Mouse (Mus musculus) c-Kit-positive CD71-negative TER-119-negative erythroid progenitor cells, embryonic 14.5 days (primary cell): ENCODE data around the gene Pah.

ENCODE experiments used
- DNase-seq: peaks from one replicate; pipeline ENCODE4 v3.0.0-alpha.2; 2013; ENCODE audit warnings: low read depth

The Pah gene

GRCm38 (mm10) chr10:87503946-87504345 is 17.6 kb upstream of the Pah start:
- no peak for DNase-seq

GRCm38 (mm10) chr10:87508581-87508980 is 13.0 kb upstream of the Pah start:
- no peak for DNase-seq

GRCm38 (mm10) chr10:87513052-87513451 is 8.5 kb upstream of the Pah start:
- DNase-seq = no peak

GRCm38 (mm10) chr10:87518585-87518984 is 3.0 kb upstream of the Pah start:
- no peak for DNase-seq

GRCm38 (mm10) chr10:87520401-87521116 is 1.0 kb upstream of the Pah start:
- no peak for DNase-seq

- DNase-seq = no peak
Measured at GRCm38 (mm10) chr10:87534172-87534571, 12.6 kb downstream of the Pah start.

- no peak for DNase-seq
Measured at GRCm38 (mm10) chr10:87545759-87546158, 24.2 kb downstream of the Pah start.

- DNase-seq = no peak
Measured at GRCm38 (mm10) chr10:87546299-87547234, 25.0 kb downstream of the Pah start.

- peak; percentile 28 for DNase-seq
Measured at GRCm38 (mm10) chr10:87552726-87553125, 31.1 kb downstream of the Pah start.

GRCm38 (mm10) chr10:87556441-87556840 is 34.8 kb downstream of the Pah start:
- DNase-seq = no peak

- DNase-seq = no peak
Measured at GRCm38 (mm10) chr10:87563818-87564217, 42.2 kb downstream of the Pah start.

- no peak for DNase-seq
Measured at GRCm38 (mm10) chr10:87565712-87566111, 44.1 kb downstream of the Pah start.

GRCm38 (mm10) chr10:87572500-87572899 is 50.9 kb downstream of the Pah start:
- DNase-seq = no peak

- peak; percentile 22 for DNase-seq
Measured at GRCm38 (mm10) chr10:87586696-87587095, 65.1 kb downstream of the Pah start.

- DNase-seq = no peak
Measured at GRCm38 (mm10) chr10:87593916-87594315, 72.3 kb downstream of the Pah start.

- peak; percentile 24 for DNase-seq
Measured at GRCm38 (mm10) chr10:87596361-87597074, 74.9 kb downstream of the Pah start.

GRCm38 (mm10) chr10:87597075-87597677 is 75.6 kb downstream of the Pah start:
- no peak for DNase-seq

GRCm38 (mm10) chr10:87602151-87602550 is 80.6 kb downstream of the Pah start:
- no peak for DNase-seq

GRCm38 (mm10) chr10:87625196-87625595 is 103.6 kb downstream of the Pah start:
- no peak for DNase-seq
